Mouse (Mus musculus): ENCODE data around the gene Phtf2.

- TF ChIP-seq CTCF (IDR thresholded peaks at IDR 0.05) (no peak), EP300 (IDR thresholded peaks at IDR 0.05; ENCODE audit: insufficient read depth, low read depth, low read length) (no peak)
These were observed 17.5 kb downstream of the Phtf2 start for GRCm38 (mm10) chr5:20864216-20864969.

All from heart, adult 2 months (tissue).